Mouse (Mus musculus) embryonic facial prominence, embryonic 14.5 days (tissue): ENCODE data around the gene Celsr2. TPM values are rescaled to one million over a fixed set of nuclear protein-coding genes. Genes with fewer than 3 reads are reported as not detected.

ENCODE experiments used
- ATAC-seq: fragments of 200-750 bp; cut with Nextera tagmentation; 2 replicates; pipeline ENCODE4 v1.8.0; 2017; ENCODE audit warnings: low read depth, moderate number of reproducible peaks, moderate TSS enrichment
- DNase-seq: peaks from one replicate; pipeline ENCODE4 v3.0.0-alpha.2; 2015; ENCODE audit warnings: low spot score
- H3K27ac ChIP-seq: fragments of 300-500 bp; sonication (generic); replicated peaks from 2 replicates; pipeline ENCODE4 v1.5.1; 2014; ENCODE audit warnings: low read depth, mild to moderate bottlenecking, low read length, moderate library complexity
- H3K27me3 ChIP-seq: fragments of 300-500 bp; sonication (generic); replicated peaks from 2 replicates; pipeline ENCODE4 v1.6.1; 2014; ENCODE audit warnings: low read length; ENCODE audit not compliant: control insufficient read depth, insufficient read depth
- H3K36me3 ChIP-seq: fragments of 300-500 bp; sonication (generic); 2 replicates; pipeline ENCODE4 v1.6.1; 2014; ENCODE audit warnings: low read length, mixed read lengths; ENCODE audit not compliant: control insufficient read depth, insufficient read depth
- H3K4me1 ChIP-seq: fragments of 300-500 bp; sonication (generic); 2 replicates; pipeline ENCODE4 v1.6.1; 2014; ENCODE audit warnings: antibody characterized with exemption, low read length; ENCODE audit not compliant: control insufficient read depth, insufficient read depth
- H3K4me2 ChIP-seq: fragments of 300-500 bp; sonication (generic); 2 replicates; pipeline ENCODE4 v1.6.1; 2014; ENCODE audit warnings: low read depth, mild to moderate bottlenecking, low read length, moderate library complexity, mixed read lengths
- H3K4me3 ChIP-seq: fragments of 300-500 bp; sonication (generic); 2 replicates; pipeline ENCODE4 v1.5.1; 2014; ENCODE audit warnings: low read depth, mild to moderate bottlenecking, low read length
- H3K9ac ChIP-seq: fragments of 300-500 bp; sonication (generic); 2 replicates; pipeline ENCODE4 v1.6.1; 2014; ENCODE audit warnings: low read depth, mild to moderate bottlenecking, low read length, moderate library complexity, mixed read lengths
- H3K9me3 ChIP-seq: fragments of 300-500 bp; sonication (generic); 2 replicates; pipeline ENCODE4 v1.6.1; 2016; ENCODE audit warnings: low read length; ENCODE audit not compliant: control insufficient read depth
- WGBS: fragments of 180-500 bp; shearing (Covaris S2); extraction: QIAGEN DNeasy Blood & Tissue Kit; methylation state at CpG from one replicate; pipeline ENCODE4 v1.1.7; 2014; 5-methylcytosine and 5-hydroxymethylcytosine counted together
- polyA plus RNA-seq: library from polyadenylated mRNA; unstranded; fragments of >200 nt; fragmentation: Nextera tagmentation; extraction: Ambion mirVana; gene quantifications from 2 replicates; pipeline ENCODE4 v1.2.1, GENCODE M21; 2014

The Celsr2 gene
- polyA plus RNA-seq, 1 experiment from 2014 or later, result 11.8 TPM

- ATAC-seq, result no peak
- H3K36me3 ChIP-seq, result peaks cover 31% of the 10 kb centered on the region
- peak overlapping the region; percentile 43; the same call in 1 of the 2 replicates for H3K4me2 ChIP-seq
- H3K4me1 ChIP-seq, result peaks cover 8% of the 10 kb centered on the region
- peak overlapping the region; percentile 28; the same call in 1 of the 2 replicates for H3K9ac ChIP-seq
- no peak overlapping the region for H3K4me3 ChIP-seq
- H3K9me3 ChIP-seq, result peaks cover 23% of the 10 kb centered on the region
- WGBS, result 59% methylated on average over 8 of the region's 8 CpGs
- no peak for DNase-seq
- no peak overlapping the region for H3K27ac ChIP-seq
- no peaks in the 10 kb centered on the region for H3K27me3 ChIP-seq
Measured at GRCm38 (mm10) chr3:108409656-108410358, 5.5 kb downstream of the Celsr2 start.

DNA sequence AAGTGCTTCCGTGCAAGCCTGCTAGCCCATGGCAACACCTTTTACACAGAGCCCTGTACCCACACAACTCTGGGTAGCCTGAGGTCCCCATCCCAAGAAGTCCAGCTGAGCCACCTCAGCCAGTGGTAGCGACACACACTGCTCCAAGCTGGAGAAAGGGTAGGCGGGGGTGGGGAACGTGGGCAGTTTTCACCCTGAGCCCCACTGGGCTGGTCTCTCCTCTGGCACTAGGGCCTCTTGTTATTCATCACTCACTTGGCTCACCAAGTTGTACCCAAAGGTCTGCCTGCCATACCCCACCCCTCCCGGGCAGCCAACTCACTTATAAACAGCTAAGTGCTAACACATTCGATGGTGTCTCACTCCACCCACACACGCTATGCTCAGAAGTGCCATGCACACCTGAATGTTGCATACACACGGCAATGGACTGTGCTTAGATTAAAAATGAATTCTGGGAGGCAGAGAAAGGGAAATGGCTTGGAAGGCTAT, 6.8 kb downstream of the Celsr2 start:
- no peak overlapping the region for H3K27ac ChIP-seq
- H3K4me3 ChIP-seq, result no peak overlapping the region
- H3K36me3 ChIP-seq, result peaks cover 25% of the 10 kb centered on the region
- DNase-seq (no peak), ATAC-seq (no peak)
- no peaks in the 10 kb centered on the region for H3K27me3 ChIP-seq
- peaks cover 8% of the 10 kb centered on the region for H3K4me1 ChIP-seq
- no peak overlapping the region for H3K4me2 ChIP-seq
- peaks cover 12% of the 10 kb centered on the region for H3K9me3 ChIP-seq
- no peak overlapping the region for H3K9ac ChIP-seq
- WGBS, result 86% methylated on average over 8 of the region's 8 CpGs

DNA sequence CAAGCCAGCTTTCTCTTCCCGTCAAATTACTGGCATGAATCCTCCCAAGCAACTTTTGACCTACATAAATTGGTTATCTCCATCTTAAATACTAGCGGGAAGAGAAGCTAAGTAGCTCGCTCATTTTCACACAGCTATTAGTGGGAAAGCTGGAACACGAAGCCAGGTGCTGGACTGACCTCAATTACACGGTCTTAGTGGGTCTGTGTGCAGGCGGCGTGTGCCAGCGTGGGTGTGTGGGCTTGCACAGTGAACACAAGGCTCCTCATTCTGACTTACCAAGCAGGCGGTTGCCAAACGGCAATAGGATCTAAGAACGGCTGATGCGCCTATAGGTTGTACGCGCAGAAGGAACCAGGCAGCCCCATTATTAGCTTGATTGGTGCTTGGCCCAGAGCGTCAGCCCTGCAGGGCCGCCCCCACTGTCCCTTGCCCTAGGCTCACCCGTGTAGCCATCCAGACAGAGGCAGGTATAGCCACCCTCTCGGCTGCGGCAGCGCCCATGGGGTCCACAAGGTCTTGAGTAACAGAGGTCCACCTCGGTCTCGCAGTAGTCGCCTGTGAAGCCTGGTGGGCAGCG, 9.0 kb downstream of the Celsr2 start:
- Histone ChIP-seq H3K27ac (no peak overlapping the region), H3K9me3 (no peaks in the 10 kb centered on the region), H3K36me3 (peaks cover 10% of the 10 kb centered on the region; the same call in 1 of the 2 replicates), H3K27me3 (no peaks in the 10 kb centered on the region), H3K4me1 (peaks cover 8% of the 10 kb centered on the region), H3K9ac (no peak overlapping the region), H3K4me3 (no peak overlapping the region), H3K4me2 (no peak overlapping the region)
- no peak for ATAC-seq
- 86% methylated on average over 24 of the region's 24 CpGs for WGBS
- DNase-seq, result no peak

GRCm38 (mm10) chr3:108405536-108406305, 9.6 kb downstream of the Celsr2 start:
- H3K4me2 ChIP-seq, result no peak overlapping the region
- 44% methylated on average over 14 of the region's 14 CpGs for WGBS
- no peak for DNase-seq
- H3K4me1 ChIP-seq, result peaks cover 1% of the 10 kb centered on the region; the same call in 1 of the 2 replicates
- no peaks in the 10 kb centered on the region for H3K27me3 ChIP-seq
- H3K4me3 ChIP-seq, result no peak overlapping the region
- no peak overlapping the region for H3K9ac ChIP-seq
- peaks cover 10% of the 10 kb centered on the region; the same call in 1 of the 2 replicates for H3K36me3 ChIP-seq
- H3K9me3 ChIP-seq, result no peaks in the 10 kb centered on the region
- H3K27ac ChIP-seq, result no peak overlapping the region
- ATAC-seq, result no peak

DNA sequence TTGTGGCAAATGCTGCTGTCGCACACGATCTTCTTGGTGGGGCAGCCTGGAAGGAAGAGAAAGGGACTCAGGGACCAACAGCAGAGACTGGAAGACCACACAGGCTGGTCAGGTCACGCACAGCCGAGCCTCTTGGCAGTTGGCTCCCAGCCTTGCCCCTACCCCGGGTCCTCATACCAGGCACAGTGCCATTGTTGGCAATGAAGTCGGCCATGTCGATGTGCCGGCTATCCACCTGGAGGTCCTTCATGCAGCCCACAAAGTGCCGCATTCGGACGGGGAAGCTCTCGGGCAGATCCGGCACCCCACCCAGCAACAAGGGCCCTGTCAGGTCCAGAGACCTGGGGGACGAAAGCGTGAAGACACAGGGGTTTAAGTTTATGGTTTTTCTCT, 12.8 kb downstream of the Celsr2 start:
- Histone ChIP-seq H3K9ac (no peak overlapping the region), H3K4me3 (no peak overlapping the region), H3K4me1 (no peaks in the 10 kb centered on the region), H3K9me3 (no peaks in the 10 kb centered on the region), H3K4me2 (no peak overlapping the region), H3K27me3 (no peaks in the 10 kb centered on the region), H3K36me3 (peaks cover 36% of the 10 kb centered on the region; the same call in 1 of the 2 replicates), H3K27ac (0 out of 2 replicates have a peak overlapping the region, but pooled peaks have one; percentile 7)
- 82% methylated on average over 14 of the region's 15 CpGs for WGBS
- ATAC-seq (no peak), DNase-seq (no peak)

GRCm38 (mm10) chr3:108401692-108402527, 13.4 kb downstream of the Celsr2 start:
- no peaks in the 10 kb centered on the region for H3K4me1 ChIP-seq
- H3K9ac ChIP-seq, result peak overlapping the region; percentile 17; the same call in 1 of the 2 replicates
- 0 out of 2 replicates have a peak overlapping the region, but pooled peaks have one; percentile 7 for H3K27ac ChIP-seq
- H3K4me3 ChIP-seq, result no peak overlapping the region
- peak overlapping the region; percentile 27 for H3K4me2 ChIP-seq
- no peaks in the 10 kb centered on the region for H3K27me3 ChIP-seq
- ATAC-seq, result peak; percentile 97
- H3K9me3 ChIP-seq, result no peaks in the 10 kb centered on the region
- WGBS, result 36% methylated on average over 18 of the region's 22 CpGs
- peak; percentile 96 for DNase-seq
- H3K36me3 ChIP-seq, result peaks cover 39% of the 10 kb centered on the region; the same call in 1 of the 2 replicates

DNA sequence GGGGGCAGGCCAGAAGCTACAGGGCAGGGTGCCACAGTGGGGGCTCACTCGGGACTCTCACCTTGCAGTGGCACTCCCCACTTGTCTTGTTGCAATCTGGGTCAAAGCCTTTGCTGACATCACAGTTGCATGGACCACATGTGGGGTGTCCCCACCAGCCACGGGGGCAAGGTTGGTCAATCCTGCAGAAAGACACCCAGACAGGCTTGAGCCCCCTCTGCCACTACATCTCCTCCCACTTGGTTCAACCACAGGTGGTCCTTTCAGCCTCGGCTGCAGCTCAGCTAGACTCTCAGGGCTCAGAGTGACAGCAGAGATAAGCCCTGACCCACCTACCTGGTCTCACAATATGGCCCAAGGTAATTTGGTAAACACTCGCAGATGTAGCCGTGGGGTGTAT, 14.9 kb downstream of the Celsr2 start:
- Histone ChIP-seq H3K36me3 (peaks cover 47% of the 10 kb centered on the region; the same call in 1 of the 2 replicates), H3K27me3 (no peaks in the 10 kb centered on the region), H3K27ac (no peak overlapping the region), H3K9me3 (no peaks in the 10 kb centered on the region), H3K4me1 (no peaks in the 10 kb centered on the region), H3K4me2 (no peak overlapping the region), H3K9ac (no peak overlapping the region), H3K4me3 (no peak overlapping the region)
- no peak for ATAC-seq
- 83% methylated on average over 4 of the region's 5 CpGs for WGBS
- no peak for DNase-seq

- no peak for DNase-seq
- ATAC-seq, result no peak
- Histone ChIP-seq H3K27me3 (no peaks in the 10 kb centered on the region), H3K4me1 (no peaks in the 10 kb centered on the region), H3K36me3 (peaks cover 43% of the 10 kb centered on the region; the same call in 1 of the 2 replicates), H3K27ac (no peak overlapping the region), H3K9ac (no peak overlapping the region), H3K4me2 (no peak overlapping the region), H3K9me3 (no peaks in the 10 kb centered on the region), H3K4me3 (no peak overlapping the region)
- WGBS, result 86% methylated on average over 9 of the region's 9 CpGs
Measured at GRCm38 (mm10) chr3:108398281-108398680, 17.1 kb downstream of the Celsr2 start.
